Mouse (Mus musculus) testis, postnatal 14 days (tissue): ENCODE results near the gene Iqschfp.

ENCODE experiments used
- DNase-seq: peaks from one replicate; pipeline ENCODE4 v3.0.0; 2021; ENCODE audit warnings: low spot score

Iqschfp gene

GRCm38 (mm10) chr3:68494296-68495095, 602.5 kb downstream of the Iqschfp start:
- peak; percentile 11 for DNase-seq

DNA sequence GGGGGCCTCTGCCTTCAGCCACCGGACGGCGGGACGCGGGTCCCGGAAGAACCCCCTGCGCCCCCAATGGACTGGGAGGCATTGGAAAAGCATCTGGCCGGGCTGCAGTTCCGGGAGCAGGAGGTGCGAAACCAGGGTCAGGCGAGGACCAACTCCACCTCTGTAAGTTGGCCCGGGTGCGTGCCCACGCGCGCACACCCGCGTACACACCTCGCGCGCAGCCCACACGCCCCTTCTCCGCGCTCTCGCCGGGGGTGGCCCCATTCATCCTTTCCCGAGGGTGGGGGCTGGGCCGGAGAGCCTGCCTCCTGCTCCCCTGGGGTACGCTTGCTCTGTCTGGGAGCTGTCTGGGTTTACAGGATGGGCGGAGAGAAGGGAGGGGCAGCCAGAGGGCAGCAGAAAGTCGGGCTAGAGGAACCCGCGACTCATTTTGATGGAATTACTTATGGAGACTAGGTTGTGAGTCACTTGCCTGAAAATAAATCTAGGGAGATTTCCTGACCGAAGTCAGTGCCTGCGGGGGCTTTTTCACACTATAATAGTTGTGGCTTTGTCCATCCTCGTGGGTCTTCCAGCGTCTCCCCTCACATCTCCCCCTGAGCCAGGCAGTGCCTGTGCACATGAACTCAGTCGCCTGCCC, 603.2 kb downstream of the Iqschfp start:
- DNase-seq: peak; percentile 18

DNA sequence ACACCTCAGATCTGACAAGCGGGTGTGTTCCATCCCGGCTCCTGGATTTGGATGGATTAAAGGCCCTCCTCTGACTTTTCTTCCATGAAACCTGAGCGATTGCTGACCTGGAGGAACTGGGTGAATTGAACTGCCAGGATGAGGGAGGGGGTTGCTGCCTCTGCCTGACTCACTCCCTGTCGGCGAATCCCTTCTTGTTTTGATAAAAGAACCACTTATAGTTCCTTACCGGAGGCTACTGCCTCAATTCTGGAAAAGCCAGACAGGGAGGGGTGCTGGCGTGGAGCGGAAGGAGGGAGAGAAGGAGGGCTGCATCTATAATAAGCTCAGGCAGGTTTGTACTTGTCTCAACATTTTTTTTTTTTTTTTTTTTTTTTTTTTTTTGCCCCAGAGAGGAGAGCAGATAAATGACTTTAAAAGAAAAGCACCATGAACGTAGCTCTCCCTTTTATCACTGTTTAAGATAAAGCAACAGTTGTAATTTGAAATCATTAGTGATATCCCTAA, 603.8 kb downstream of the Iqschfp start:
- no peak for DNase-seq

GRCm38 (mm10) chr3:68496513-68496912, 604.5 kb downstream of the Iqschfp start:
- DNase-seq: no peak

DNA sequence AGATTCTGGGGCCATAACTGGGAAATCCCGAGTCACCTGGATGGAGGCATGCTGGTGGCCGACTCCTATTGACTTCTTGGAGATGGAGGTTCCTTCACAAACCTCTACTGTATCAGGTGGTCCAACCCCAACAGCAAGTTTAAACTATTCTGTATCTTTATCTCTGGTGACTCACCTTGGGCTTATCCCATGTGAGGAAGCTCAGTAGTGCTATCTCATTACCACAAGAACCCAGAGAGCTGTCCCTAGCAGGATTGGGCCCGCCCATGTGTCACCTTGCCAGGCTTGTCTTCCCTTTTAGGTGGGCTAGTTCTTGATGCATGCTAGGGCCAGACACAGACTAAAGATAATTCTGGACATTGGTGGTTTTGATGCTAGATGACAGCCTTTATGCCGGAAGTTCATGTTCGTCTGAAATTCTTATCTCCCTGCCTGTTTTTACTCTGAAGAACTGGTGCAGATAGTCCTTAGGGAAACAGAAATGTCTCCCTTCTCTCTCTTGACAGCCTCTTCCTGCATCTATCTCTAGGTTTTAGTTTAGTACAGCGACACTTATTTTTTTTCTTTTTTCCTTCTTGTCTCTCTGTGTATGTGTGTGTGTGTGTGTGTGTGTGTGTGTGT, 607.6 kb downstream of the Iqschfp start:
- no peak for DNase-seq

GRCm38 (mm10) chr3:68504838-68505237, 612.8 kb downstream of the Iqschfp start:
- no peak for DNase-seq

GRCm38 (mm10) chr3:68506769-68507318, 614.8 kb downstream of the Iqschfp start:
- no peak for DNase-seq

GRCm38 (mm10) chr3:68508629-68509028, 616.6 kb downstream of the Iqschfp start:
- DNase-seq: peak; percentile 41

GRCm38 (mm10) chr3:68510872-68511271, 618.8 kb downstream of the Iqschfp start:
- no peak for DNase-seq

- no peak for DNase-seq
Observed at GRCm38 (mm10) chr3:68511744-68512143, 619.7 kb downstream of the Iqschfp start.

- DNase-seq: no peak
Observed at GRCm38 (mm10) chr3:68512327-68512726, 620.3 kb downstream of the Iqschfp start.

GRCm38 (mm10) chr3:68513340-68514119, 621.5 kb downstream of the Iqschfp start:
- DNase-seq: no peak

DNA sequence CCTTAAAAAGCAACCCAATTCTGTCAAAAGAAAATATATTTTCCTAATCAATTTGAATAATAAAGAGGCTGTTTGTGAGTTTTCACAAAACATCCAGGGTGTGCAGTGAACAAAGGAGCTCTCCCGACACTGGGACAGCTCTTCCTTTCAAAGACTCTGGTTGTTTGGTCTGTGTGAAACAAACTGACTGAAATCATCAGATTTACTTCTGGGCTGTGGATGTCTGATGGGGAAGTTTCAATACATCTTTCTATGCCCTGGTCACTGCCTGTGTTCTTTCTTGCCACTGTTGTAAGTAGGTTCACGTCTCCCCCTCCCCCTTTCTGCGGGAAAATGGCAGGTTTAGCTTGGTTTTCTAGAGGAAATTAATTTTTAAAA, 622.1 kb downstream of the Iqschfp start:
- no peak for DNase-seq

DNA sequence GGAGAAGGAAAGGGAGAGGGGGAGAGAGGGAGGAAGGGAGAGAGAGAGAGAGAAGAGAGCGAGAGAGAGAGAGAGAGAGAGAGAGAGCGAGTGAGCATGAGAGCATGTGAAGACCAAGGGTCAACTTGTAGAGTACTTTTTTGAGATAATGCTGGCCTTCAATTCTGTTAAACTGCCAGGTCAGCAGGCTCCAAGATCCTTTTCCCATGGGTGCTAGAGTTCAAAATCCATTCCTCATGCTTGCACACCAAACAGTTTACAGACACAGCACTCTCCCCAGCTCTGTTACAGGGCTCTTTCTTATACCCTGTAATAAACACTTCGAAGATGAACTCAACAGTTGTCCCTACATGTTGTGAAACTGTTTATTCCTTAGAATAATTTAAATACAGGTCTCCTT, 622.7 kb downstream of the Iqschfp start:
- no peak for DNase-seq

DNA sequence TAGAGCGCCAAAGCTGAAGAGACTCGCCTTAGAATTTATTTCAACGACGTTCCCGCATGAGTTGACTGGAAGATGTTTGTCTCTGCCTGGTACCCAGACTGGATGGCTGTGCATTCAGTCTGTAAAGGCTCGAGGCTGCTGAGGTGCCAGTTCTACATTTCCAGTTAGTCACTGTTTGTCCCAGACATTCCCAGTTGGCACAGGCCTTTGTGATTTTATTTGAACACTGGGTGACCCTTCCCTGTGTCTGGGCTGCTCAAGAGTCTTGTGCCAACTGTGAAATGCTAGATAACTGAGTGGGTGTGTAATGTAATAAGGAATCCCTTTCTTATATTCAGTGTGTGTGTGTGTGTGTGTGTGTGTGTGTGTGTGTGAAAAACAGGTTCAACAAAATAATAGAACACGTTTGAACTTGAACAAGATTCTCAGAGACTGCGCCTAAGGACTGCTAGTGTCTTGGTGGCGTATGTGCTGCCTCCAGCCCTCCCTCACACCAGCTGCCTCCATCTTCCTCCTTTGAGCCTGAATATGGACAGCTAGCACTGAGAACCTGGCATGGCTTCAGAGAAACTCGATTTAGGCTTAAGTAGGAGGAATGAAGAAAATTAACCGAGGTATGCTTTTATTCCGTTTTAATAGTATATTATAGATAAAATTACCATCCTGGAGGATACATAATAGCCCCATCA, 624.5 kb downstream of the Iqschfp start:
- DNase-seq: no peak

- DNase-seq: no peak
Observed at GRCm38 (mm10) chr3:68517236-68517635, 625.2 kb downstream of the Iqschfp start.

DNA sequence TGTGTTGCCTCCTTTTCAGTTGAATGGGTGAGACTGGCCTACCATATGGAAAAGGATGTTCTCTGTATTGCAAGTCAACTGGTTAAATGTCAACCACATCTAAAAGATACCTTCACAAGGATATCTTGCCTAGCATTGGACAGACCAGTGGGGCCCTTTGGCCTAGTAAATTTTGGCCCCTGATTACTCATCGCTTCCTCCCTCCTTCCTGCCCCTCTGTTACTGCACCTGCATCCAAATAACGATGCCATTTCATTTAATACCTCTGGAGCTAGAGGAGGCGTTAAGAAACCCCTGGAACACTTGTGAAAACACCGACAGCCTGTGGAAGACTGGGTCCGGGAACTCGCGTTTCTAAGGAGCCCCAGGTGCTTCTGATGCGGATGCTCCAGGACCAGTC, 626.0 kb downstream of the Iqschfp start:
- no peak for DNase-seq

DNA sequence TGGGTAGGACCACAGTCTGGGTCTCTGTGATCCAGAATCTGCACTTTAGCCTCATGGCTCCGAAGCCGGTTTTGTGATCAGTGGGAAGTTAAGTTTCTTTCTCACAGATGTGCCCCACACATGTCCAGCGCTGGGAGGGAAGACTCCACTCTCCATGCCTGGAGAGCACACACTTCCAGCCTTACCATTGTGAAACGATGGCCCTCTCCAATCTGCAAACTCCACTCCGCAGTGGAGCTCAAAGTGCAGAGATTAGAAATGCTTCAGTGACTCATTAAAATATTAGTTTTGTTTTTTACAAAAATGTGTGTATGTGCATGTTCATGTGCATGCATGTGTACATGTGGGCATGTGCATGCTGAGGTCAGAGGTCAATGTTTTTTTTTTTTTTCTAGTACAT, 626.6 kb downstream of the Iqschfp start:
- no peak for DNase-seq

- DNase-seq: no peak
Observed at GRCm38 (mm10) chr3:68525361-68525878, 633.4 kb downstream of the Iqschfp start.

- DNase-seq: no peak
Observed at GRCm38 (mm10) chr3:68526416-68526815, 634.4 kb downstream of the Iqschfp start.

- DNase-seq: no peak
Observed at GRCm38 (mm10) chr3:68527182-68527581, 635.1 kb downstream of the Iqschfp start.
